Mouse (Mus musculus) hindbrain, embryonic 16.5 days (tissue): ENCODE measurements at regions not wholly inside any gene's neighbourhood (a gene's known extent, or its start where the extent isn't known, plus 50 kb on each side); places are given as distances from the start of the nearest gene placed in this dataset.
A peak's percentile ranks its signal among the peaks of the same experiment; 100 is the strongest.

Experiments used
- ATAC-seq: fragments of 200-750 bp; cut with Nextera tagmentation; 2 replicates; pipeline ENCODE4 v1.8.0; 2017; ENCODE audit warnings: moderate TSS enrichment, moderate library complexity
- H3K27ac ChIP-seq: fragments of 300-500 bp; sonication (generic); 2 replicates; pipeline ENCODE4 v1.5.1; 2014; ENCODE audit warnings: low read depth, mild to moderate bottlenecking, control low read depth, low read length, moderate library complexity
- H3K27me3 ChIP-seq: fragments of 300-500 bp; sonication (generic); replicated peaks from 2 replicates; pipeline ENCODE4 v1.6.1; 2014; ENCODE audit warnings: low read length; ENCODE audit not compliant: control insufficient read depth, insufficient read depth
- H3K36me3 ChIP-seq: fragments of 300-500 bp; sonication (generic); 2 replicates; pipeline ENCODE4 v1.6.1; 2014; ENCODE audit warnings: mild to moderate bottlenecking, low read length, moderate library complexity, mixed read lengths; ENCODE audit not compliant: control insufficient read depth, insufficient read depth
- H3K4me1 ChIP-seq: fragments of 300-500 bp; sonication (generic); 2 replicates; pipeline ENCODE4 v1.6.1; 2014; ENCODE audit warnings: low read depth, low read length; ENCODE audit not compliant: control insufficient read depth, insufficient read depth
- H3K4me2 ChIP-seq: fragments of 300-500 bp; sonication (generic); 2 replicates; pipeline ENCODE4 v1.6.1; 2014; ENCODE audit warnings: mild to moderate bottlenecking, low read length, control low read depth, moderate library complexity
- H3K4me3 ChIP-seq: fragments of 300-500 bp; sonication (generic); 2 replicates; pipeline ENCODE4 v1.5.1; 2014; ENCODE audit warnings: mild to moderate bottlenecking, low read length, control low read depth, moderate library complexity
- H3K9ac ChIP-seq: fragments of 300-500 bp; sonication (generic); 2 replicates; pipeline ENCODE4 v1.6.1; 2014; ENCODE audit warnings: low read depth, mild to moderate bottlenecking, control low read depth, low read length, moderate library complexity
- H3K9me3 ChIP-seq: fragments of 300-500 bp; sonication (generic); 2 replicates; pipeline ENCODE4 v1.6.1; 2014; ENCODE audit warnings: mild to moderate bottlenecking, low read length, moderate library complexity; ENCODE audit not compliant: control insufficient read depth
- WGBS: fragments of 180-500 bp; shearing (Covaris S2); extraction: QIAGEN DNeasy Blood & Tissue Kit; methylation state at CpG from one replicate; pipeline ENCODE4 v1.1.7; 2014; 5-methylcytosine and 5-hydroxymethylcytosine counted together

DNA sequence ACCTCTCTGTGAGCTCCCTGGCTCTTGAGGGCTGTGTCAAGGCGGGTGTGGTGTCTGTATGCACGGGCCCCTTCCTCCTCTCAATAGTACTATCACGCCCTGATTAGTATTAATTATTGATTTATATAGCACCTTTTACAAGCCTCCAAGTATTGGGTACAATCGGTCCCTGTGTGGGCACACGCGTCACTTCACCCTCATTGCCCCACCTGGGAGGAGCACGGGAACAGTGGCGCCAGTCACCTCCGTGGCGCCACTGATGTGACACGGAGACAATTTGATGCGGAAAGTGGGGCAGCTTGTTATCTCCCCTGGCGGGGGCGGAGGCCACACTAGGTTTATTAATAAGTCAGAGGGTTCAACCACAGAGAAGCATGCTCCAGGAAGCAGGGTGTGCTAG lies 512.2 kb downstream of the Med13l start:
- H3K9ac ChIP-seq: no peak overlapping the region
- 95% methylated on average over 14 of the region's 14 CpGs for WGBS
- ATAC-seq: no peak

DNA sequence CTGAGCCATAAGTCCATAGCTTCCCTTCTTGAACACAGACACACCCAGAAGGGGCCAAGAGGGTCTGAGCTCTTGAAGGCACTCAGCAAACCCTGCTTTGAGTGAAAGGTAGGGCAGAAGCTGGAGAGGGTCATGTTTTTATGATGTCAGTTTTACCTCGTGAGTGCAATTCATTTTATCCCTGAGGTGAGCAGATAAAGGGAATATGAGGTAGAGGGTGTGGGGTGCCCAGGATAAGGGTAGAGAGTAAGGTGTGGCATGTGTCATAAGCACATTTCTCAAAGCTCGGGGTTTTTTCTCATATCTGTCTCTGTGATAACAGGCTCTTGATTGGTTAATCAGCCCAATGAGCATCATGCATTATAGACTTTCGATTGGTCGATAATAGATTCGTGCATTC lies 520.3 kb downstream of the Med13l start:
- H3K9me3 ChIP-seq: no peaks in the 10 kb centered on the region
- H3K4me2 ChIP-seq: no peak overlapping the region
- H3K4me1 ChIP-seq: peaks cover 2% of the 10 kb centered on the region
- H3K4me3 ChIP-seq: no peak overlapping the region
- H3K27ac ChIP-seq: no peak overlapping the region
- ATAC-seq: no peak
- peaks cover 2% of the 10 kb centered on the region for H3K27me3 ChIP-seq
- H3K9ac ChIP-seq: no peak overlapping the region
- no peaks in the 10 kb centered on the region for H3K36me3 ChIP-seq
- WGBS: 86% methylated on average over 5 of the region's 5 CpGs

More for the DNA sequence above, 512.2 kb downstream of the Med13l start:
- Histone ChIP-seq H3K4me2 (no peak overlapping the region), H3K9me3 (no peaks in the 10 kb centered on the region), H3K27ac (no peak overlapping the region), H3K27me3 (no peaks in the 10 kb centered on the region), H3K4me1 (no peaks in the 10 kb centered on the region), H3K4me3 (no peak overlapping the region), H3K36me3 (no peaks in the 10 kb centered on the region)

GRCm38 (mm10) chr5:119082895-119083294 lies 522.4 kb downstream of the Med13l start:
- ATAC-seq: no peak
- H3K4me2 ChIP-seq: no peak overlapping the region
- H3K36me3 ChIP-seq: no peaks in the 10 kb centered on the region
- WGBS: 79% methylated on average over 15 of the region's 15 CpGs
- H3K4me3 ChIP-seq: no peak overlapping the region
- H3K9me3 ChIP-seq: no peaks in the 10 kb centered on the region
- peaks cover 7% of the 10 kb centered on the region for H3K4me1 ChIP-seq
- no peak overlapping the region for H3K9ac ChIP-seq
- H3K27me3 ChIP-seq: peaks cover 16% of the 10 kb centered on the region
- no peak overlapping the region for H3K27ac ChIP-seq

- Histone ChIP-seq H3K9me3 (no peaks in the 10 kb centered on the region), H3K4me1 (peaks cover 2% of the 10 kb centered on the region; the same call in 1 of the 2 replicates), H3K36me3 (no peaks in the 10 kb centered on the region), H3K27ac (no peak overlapping the region), H3K4me2 (peak overlapping the region; percentile 52), H3K9ac (peak overlapping the region; percentile 50), H3K4me3 (peak overlapping the region; percentile 23), H3K27me3 (no peaks in the 10 kb centered on the region)
- ATAC-seq: no peak
- 5% methylated on average over 17 of the region's 17 CpGs for WGBS
Observed at GRCm38 (mm10) chr5:119097576-119098193, 537.2 kb downstream of the Med13l start.

GRCm38 (mm10) chr5:119099817-119100216 lies 539.3 kb downstream of the Med13l start:
- no peaks in the 10 kb centered on the region for H3K27me3 ChIP-seq
- no peaks in the 10 kb centered on the region for H3K9me3 ChIP-seq
- no peak for ATAC-seq
- H3K9ac ChIP-seq: no peak overlapping the region
- no peak overlapping the region for H3K4me2 ChIP-seq
- no peak overlapping the region for H3K4me3 ChIP-seq
- 68% methylated on average over 6 of the region's 6 CpGs for WGBS
- H3K4me1 ChIP-seq: peaks cover 2% of the 10 kb centered on the region; the same call in 1 of the 2 replicates
- no peak overlapping the region for H3K27ac ChIP-seq
- H3K36me3 ChIP-seq: no peaks in the 10 kb centered on the region

GRCm38 (mm10) chr5:119103503-119103902 lies 543.0 kb downstream of the Med13l start:
- Histone ChIP-seq H3K36me3 (no peaks in the 10 kb centered on the region), H3K4me2 (no peak overlapping the region), H3K27me3 (no peaks in the 10 kb centered on the region), H3K4me3 (no peak overlapping the region), H3K27ac (no peak overlapping the region), H3K4me1 (no peaks in the 10 kb centered on the region), H3K9ac (no peak overlapping the region), H3K9me3 (no peaks in the 10 kb centered on the region)
- 31% methylated on average over 1 of the region's 1 CpGs for WGBS
- ATAC-seq: no peak

- H3K9ac ChIP-seq: no peak overlapping the region
- H3K9me3 ChIP-seq: no peaks in the 10 kb centered on the region
- H3K4me1 ChIP-seq: no peaks in the 10 kb centered on the region
- WGBS: 80% methylated on average over 4 of the region's 4 CpGs
- H3K36me3 ChIP-seq: no peaks in the 10 kb centered on the region
- no peaks in the 10 kb centered on the region for H3K27me3 ChIP-seq
- H3K27ac ChIP-seq: no peak overlapping the region
- H3K4me2 ChIP-seq: no peak overlapping the region
- no peak overlapping the region for H3K4me3 ChIP-seq
- no peak for ATAC-seq
Observed at GRCm38 (mm10) chr5:119107898-119108297, 547.4 kb downstream of the Med13l start.

GRCm38 (mm10) chr5:119109501-119109900 lies 549.0 kb downstream of the Med13l start:
- Histone ChIP-seq H3K4me1 (no peaks in the 10 kb centered on the region), H3K4me3 (no peak overlapping the region), H3K9me3 (no peaks in the 10 kb centered on the region), H3K27ac (no peak overlapping the region), H3K4me2 (no peak overlapping the region), H3K27me3 (no peaks in the 10 kb centered on the region), H3K9ac (no peak overlapping the region), H3K36me3 (no peaks in the 10 kb centered on the region)
- 84% methylated on average over 1 of the region's 1 CpGs for WGBS
- no peak for ATAC-seq

DNA sequence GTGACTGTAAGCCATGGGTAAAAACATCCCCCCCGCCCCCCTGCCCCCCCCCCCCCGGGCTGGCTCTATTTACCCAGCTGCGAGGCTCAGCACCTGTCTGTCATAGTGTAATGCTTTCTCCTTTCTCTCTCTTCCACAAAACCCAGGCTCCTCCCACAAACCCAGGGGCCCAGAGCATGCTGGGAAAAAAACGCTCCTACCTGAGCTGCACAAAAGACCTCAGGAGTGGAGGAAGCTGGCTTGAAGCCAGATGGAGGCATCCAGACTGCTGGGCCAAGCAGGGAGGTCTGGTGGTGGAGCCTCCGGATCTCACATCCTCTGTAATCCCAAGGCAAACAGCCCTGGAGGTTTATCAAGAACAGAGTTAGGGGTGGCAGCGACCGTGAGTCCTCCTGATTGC lies 553.6 kb downstream of the Med13l start:
- H3K27me3 ChIP-seq: no peaks in the 10 kb centered on the region
- H3K4me2 ChIP-seq: no peak overlapping the region
- no peaks in the 10 kb centered on the region for H3K36me3 ChIP-seq
- no peaks in the 10 kb centered on the region for H3K4me1 ChIP-seq
- no peak overlapping the region for H3K9ac ChIP-seq
- H3K9me3 ChIP-seq: no peaks in the 10 kb centered on the region
- 61% methylated on average over 6 of the region's 7 CpGs for WGBS
- H3K4me3 ChIP-seq: no peak overlapping the region
- H3K27ac ChIP-seq: no peak overlapping the region
- no peak for ATAC-seq

DNA sequence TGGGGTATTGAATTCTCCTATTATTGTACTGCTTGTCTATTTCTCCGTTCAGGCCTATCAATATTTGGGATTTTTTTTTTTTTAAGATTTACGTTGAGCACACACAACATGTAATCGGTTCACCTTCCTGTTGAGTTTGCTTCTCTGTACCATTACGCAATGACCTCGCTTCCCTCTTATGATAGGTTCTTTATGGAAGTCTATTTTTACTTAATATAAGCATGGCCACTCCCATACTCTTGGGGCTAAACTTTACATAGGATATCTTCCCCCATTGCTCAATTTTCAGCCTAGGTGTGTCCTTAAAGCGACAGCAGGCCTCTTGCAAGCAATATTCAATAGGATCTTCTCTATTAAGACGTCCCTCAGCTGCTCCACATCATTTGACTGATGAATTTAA lies 544.7 kb upstream of the Tbx3 start:
- Histone ChIP-seq H3K27me3 (no peaks in the 10 kb centered on the region), H3K27ac (no peak overlapping the region), H3K9ac (no peak overlapping the region), H3K4me3 (no peak overlapping the region), H3K4me2 (no peak overlapping the region), H3K4me1 (no peaks in the 10 kb centered on the region), H3K9me3 (peaks cover 2% of the 10 kb centered on the region; the same call in 1 of the 2 replicates), H3K36me3 (no peaks in the 10 kb centered on the region)
- 89% methylated on average over 7 of the region's 7 CpGs for WGBS
- ATAC-seq: no peak
